Comparison of ENCODE assay signal across 21 mouse cellular contexts in the genomic region with DNA sequence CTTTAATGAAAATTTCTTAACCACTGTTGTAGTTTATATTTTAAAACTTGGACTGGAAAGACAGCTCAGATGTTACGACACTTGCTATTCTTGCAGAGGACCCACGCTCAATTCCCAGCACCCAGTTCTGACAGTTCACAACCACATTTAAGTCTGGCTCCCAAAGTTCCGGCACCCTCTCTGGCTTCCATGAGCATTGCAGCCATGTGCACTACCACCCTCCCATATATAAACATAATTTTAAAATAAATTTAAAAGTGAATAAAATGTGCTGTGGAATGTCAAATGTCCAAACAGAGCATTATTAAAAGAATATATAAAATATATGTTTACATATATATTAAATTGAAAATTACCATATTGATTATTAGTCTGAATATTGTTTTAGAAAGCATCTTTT.
DNase-seq lines count a peak whose midpoint lies in the region; ATAC-seq and TF ChIP-seq lines count a peak whose summit lies in the region.
"Had no signal": no experiment of that assay in that cellular context is flagged by ENCODE, and none has a peak within 500 bp of the region (broad histone marks: within the 10 kb centered on the region; RNA-seq: fewer than 3 reads in every experiment).

No protein-coding gene starts in this region.

- no peak overlapping the region for H3K9ac ChIP-seq in heart, adult 2 months (ENCODE audit: low read depth, low read length)
- H3K9ac ChIP-seq in liver, embryonic 11.5 days (ENCODE audit: low read depth, low read length), result no peak overlapping the region

- H3K9me3 ChIP-seq in liver, embryonic 11.5 days (ENCODE audit: control insufficient read depth, low read length), result no peaks in the 10 kb centered on the region

- H3K4me3 ChIP-seq in heart, adult 2 months, result no peak overlapping the region
- H3K4me3 ChIP-seq in liver, embryonic 11.5 days (ENCODE audit: low read depth, low read length), result no peak overlapping the region

- H3K36me3 ChIP-seq in heart, adult 2 months (ENCODE audit: control insufficient read depth, insufficient read depth, low read length), result no peaks in the 10 kb centered on the region
- H3K36me3 ChIP-seq in liver, embryonic 11.5 days (ENCODE audit: control insufficient read depth, insufficient read depth, low read length), result no peaks in the 10 kb centered on the region
- H3K36me3 ChIP-seq: G1E had no signal

- H3K79me2 ChIP-seq in heart, adult 2 months (replicated peaks; ENCODE audit: control insufficient read depth, insufficient read depth, low read length), result no peaks in the 10 kb centered on the region

- no peaks in the 10 kb centered on the region for H3K27me3 ChIP-seq in heart, adult 2 months (ENCODE audit: control insufficient read depth, insufficient read depth, low read length)
- H3K27me3 ChIP-seq in Patski, result no peaks in the 10 kb centered on the region
- no peaks in the 10 kb centered on the region for H3K27me3 ChIP-seq in liver, embryonic 11.5 days (replicated peaks; ENCODE audit: control insufficient read depth, insufficient read depth, low read length)
- H3K27me3 ChIP-seq: CH12.LX had no signal

- ATAC-seq in Patski, result no peak
- ATAC-seq in liver, embryonic 11.5 days (replicated peaks; ENCODE audit: low FRiP score), result no peak
- ATAC-seq: activated CD4-positive, CD25-positive, alpha-beta regulatory T cell, adult 4 months; CD4-positive, CD25-positive, alpha-beta regulatory T cell, adult 4 months had no signal

- no peak for TF ChIP-seq POLR2A in heart, adult 2 months (IDR thresholded peaks at IDR 0.05; ENCODE audit: insufficient read depth, low read depth, low read length)

- no peak for TF ChIP-seq EP300 in heart, adult 2 months (IDR thresholded peaks at IDR 0.05; ENCODE audit: insufficient read depth, low read depth, low read length)

- 96% methylated on average over 3 of the region's 3 CpGs for WGBS in heart, adult 2 months
- 77% methylated on average over 3 of the region's 3 CpGs for WGBS in liver, embryonic 11.5 days

- intact Hi-C loops in heart, adult 2 months (cut with DNase I), result no loop called here
- intact Hi-C loops in gastrocnemius, postnatal 14 days (cut with DNase I; ENCODE audit: low total_unique reads), result no loop called here

- POLR2A ChIA-PET in Patski (lab: Charles Lee), result no interaction called here

- in situ Hi-C loops in Patski (cut with MboI; ENCODE audit: low pct_unique_long_range_greater_than_20kb), result no loop called here

- H3K27ac ChIP-seq in heart, adult 2 months, result no peak overlapping the region
- H3K27ac ChIP-seq in liver, embryonic 11.5 days (ENCODE audit: low read depth, low read length), result no peak overlapping the region

- no peak overlapping the region for H3K4me2 ChIP-seq in liver, embryonic 11.5 days

- peak; percentile 79 for DNase-seq in heart, adult 11 months
- DNase-seq in heart, adult 2 months, result no peak
- DNase-seq in Patski (ENCODE audit: low read depth, low spot score), result no peak
- peak; percentile 34 for DNase-seq in fat pad, adult 2 months (ENCODE audit: extremely low read depth, low read depth, low spot score)
- DNase-seq in gastrocnemius, postnatal 14 days, result no peak
- DNase-seq in liver, embryonic 11.5 days (ENCODE audit: low spot score), result no peak
- DNase-seq: adrenal gland, adult 2 months; adrenal gland, adult 8-10 months; adrenal gland, postnatal 10 days; adrenal gland, postnatal 14 days; adrenal gland, postnatal 25 days; adrenal gland, postnatal 36 days; B cell, adult 2 months; cerebellum, adult 11 months; cerebellum, adult 11-12 months; cerebellum, adult 18-20 months; cerebellum, adult 2 months had no signal

- no peaks in the 10 kb centered on the region for H3K4me1 ChIP-seq in heart, adult 2 months (ENCODE audit: control insufficient read depth, insufficient read depth, low read length)
- no peaks in the 10 kb centered on the region for H3K4me1 ChIP-seq in liver, embryonic 11.5 days (replicated peaks; ENCODE audit: control insufficient read depth, insufficient read depth, low read length)

- no peak for TF ChIP-seq CTCF in heart, adult 2 months (IDR thresholded peaks at IDR 0.05)
- TF ChIP-seq CTCF in Patski (IDR thresholded peaks at IDR 0.05), result peak; percentile 56

- CTCF ChIA-PET in Patski (lab: Charles Lee), result no interaction called here

Comparison
In these comparisons a context has a peak if more than half of its experiments do, and no peak if none do; other contexts are left out.
1. DNase-seq: peak in heart, adult 11 months (single experiment) and fat pad, adult 2 months (single experiment); none in heart, adult 2 months (0 of 2), Patski (single experiment), gastrocnemius, postnatal 14 days (single experiment) and liver, embryonic 11.5 days (single experiment).